Mouse (Mus musculus) MEL (cell line): ENCODE results near the gene Gzmn. TPM values are rescaled to one million over a fixed set of nuclear protein-coding genes. Genes with fewer than 3 reads are reported as not detected.
A peak's percentile ranks its signal among the peaks of the same experiment; 100 is the strongest.
"Not testable (repeated sequence)": the region's sequence is repeated elsewhere in the genome, so short reads cannot be mapped to it uniquely, and the experiment has no call there.

Source experiments
- DNase-seq: peaks from one replicate; pipeline ENCODE4 v3.0.0; 2011; ENCODE audit warnings: low read depth, low spot score
- H3K27ac ChIP-seq: 2 replicates; pipeline ENCODE4 v1.5.1; 2012; ENCODE audit warnings: low read depth, mild to moderate bottlenecking, control low read depth, low read length, moderate library complexity; ENCODE audit not compliant: control insufficient read depth
- H3K27me3 ChIP-seq, 2 experiments: fragments of 150-350 bp in 1 of 2; sonication (generic) in 1 of 2; 2 replicates each; pipeline ENCODE4 v1.6.1; 2012; ENCODE audit warnings: low read length in 2 of 2, mild to moderate bottlenecking in 2 of 2, improper control_type of control experiment in 1 of 2, moderate library complexity in 1 of 2; ENCODE audit not compliant: insufficient read depth in 2 of 2, control insufficient read depth in 1 of 2
- H3K36me3 ChIP-seq, 2 experiments: 2 replicates each; pipeline ENCODE4 v1.6.1; 2012 to 2014; ENCODE audit warnings: low read length in 2 of 2, improper control_type of control experiment in 1 of 2, inconsistent platforms in 1 of 2, mild to moderate bottlenecking in 1 of 2; ENCODE audit not compliant: insufficient read depth in 2 of 2, control insufficient read depth in 1 of 2
- H3K4me1 ChIP-seq, 2 experiments: fragments of 150-350 bp in 1 of 2; sonication (generic) in 1 of 2; 2 replicates each; pipeline ENCODE4 v1.6.1; 2012; ENCODE audit warnings: low read length in 2 of 2, improper control_type of control experiment in 1 of 2, mild to moderate bottlenecking in 1 of 2; ENCODE audit not compliant: insufficient read depth in 2 of 2, control insufficient read depth in 1 of 2
- H3K4me3 ChIP-seq, 2 experiments: fragments of 150-350 bp in 1 of 2; sonication (generic) in 1 of 2; 2 replicates each; pipeline ENCODE4 v1.5.1; 2012; ENCODE audit warnings: low read depth in 2 of 2, low read length in 2 of 2, mild to moderate bottlenecking in 2 of 2, moderate library complexity in 2 of 2, control low read depth in 1 of 2, improper control_type of control experiment in 1 of 2; ENCODE audit not compliant: control insufficient read depth in 1 of 2, insufficient read depth in 1 of 2
- H3K79me2 ChIP-seq: 2 replicates; pipeline ENCODE4 v1.6.1; 2012; ENCODE audit warnings: mild to moderate bottlenecking, low read length, moderate library complexity; ENCODE audit not compliant: control insufficient read depth, poor library complexity, insufficient read depth
- H3K9ac ChIP-seq: 2 replicates; pipeline ENCODE4 v1.6.1; 2012; ENCODE audit warnings: low read depth, mild to moderate bottlenecking, control low read depth, low read length, moderate library complexity; ENCODE audit not compliant: control insufficient read depth, poor library complexity, severe bottlenecking
- H3K9me3 ChIP-seq: fragments of 150-350 bp; sonication (generic); replicated peaks from 2 replicates; pipeline ENCODE4 v1.6.1; 2012; ENCODE audit warnings: mild to moderate bottlenecking, low read length, improper control_type of control experiment, moderate library complexity; ENCODE audit not compliant: insufficient read depth
- BHLHE40 ChIP-seq: IDR thresholded peaks from 2 replicates; pipeline ENCODE4 v1.6.1; 2012; ENCODE audit warnings: low read depth, mild to moderate bottlenecking, inconsistent platforms, low read length, improper control_type of control experiment, borderline replicate concordance
- CTCF ChIP-seq, 3 experiments: IDR thresholded peaks in 2 of 3; conservative IDR thresholded peaks in 1 of 3; 2 replicates each; pipeline ENCODE4 v1.5.1; 2011 to 2012; ENCODE audit warnings: low read length in 3 of 3, low read depth in 2 of 3, mild to moderate bottlenecking in 2 of 3, improper control_type of control experiment in 1 of 3, inconsistent platforms in 1 of 3, mixed read lengths in 1 of 3, moderate library complexity in 1 of 3; ENCODE audit not compliant: control insufficient read depth in 1 of 3, insufficient read depth in 1 of 3, poor library complexity in 1 of 3, severe bottlenecking in 1 of 3
- GABPA ChIP-seq: IDR thresholded peaks from 2 replicates; pipeline ENCODE4 v1.6.1; 2012; ENCODE audit warnings: low read depth, mild to moderate bottlenecking, inconsistent platforms, low read length, improper control_type of control experiment, moderate library complexity
- MAFK ChIP-seq: IDR thresholded peaks from 2 replicates; pipeline ENCODE4 v1.6.1; 2011; ENCODE audit warnings: low read depth, mild to moderate bottlenecking, low read length, improper control_type of control experiment, borderline replicate concordance
- MAZ ChIP-seq: IDR thresholded peaks from 2 replicates; pipeline ENCODE4 v1.6.1; 2012; ENCODE audit warnings: low read depth, mild to moderate bottlenecking, inconsistent platforms, low read length, improper control_type of control experiment
- POLR2AphosphoS2 ChIP-seq: IDR thresholded peaks from 2 replicates; pipeline ENCODE4 v1.6.1; 2011; ENCODE audit warnings: low read length, improper control_type of control experiment
- SMC3 ChIP-seq: IDR thresholded peaks from 2 replicates; pipeline ENCODE4 v1.6.1; 2011; ENCODE audit warnings: low read depth, low read length, improper control_type of control experiment
- TAL1 ChIP-seq: IDR thresholded peaks from 2 replicates; pipeline ENCODE4 v1.6.1; 2012; ENCODE audit warnings: mild to moderate bottlenecking, inconsistent platforms, low read length, moderate library complexity, mixed read lengths
- TBP ChIP-seq: IDR thresholded peaks from 2 replicates; pipeline ENCODE4 v1.8.0; 2011; ENCODE audit warnings: low read depth, low read length, improper control_type of control experiment
- USF1 ChIP-seq: IDR thresholded peaks from 2 replicates; pipeline ENCODE4 v1.6.1; 2014; ENCODE audit warnings: low read depth, mild to moderate bottlenecking, inconsistent platforms, low read length, improper control_type of control experiment, moderate library complexity
- ZKSCAN1 ChIP-seq: IDR thresholded peaks from 2 replicates; pipeline ENCODE4 v1.6.1; 2012; ENCODE audit warnings: low read depth, mild to moderate bottlenecking, inconsistent platforms, low read length, improper control_type of control experiment, moderate library complexity
- ZNF384 ChIP-seq: IDR thresholded peaks from 2 replicates; pipeline ENCODE4 v1.6.1; 2012; ENCODE audit warnings: low read depth, mild to moderate bottlenecking, inconsistent platforms, low read length, improper control_type of control experiment
- polyA plus RNA-seq, 2 experiments: library from polyadenylated mRNA; stranded (reverse) in 1 of 2; unstranded in 1 of 2; fragments of >175 nt in 1 of 2; fragments of >200 nt in 1 of 2; gene quantifications; 2 replicates each; pipeline versions ENCODE4 v1.2.1 to v1.2.4; 2012; ENCODE audit warnings: low replicate concordance in 2 of 2, low read depth in 1 of 2; ENCODE audit not compliant: insufficient read length in 2 of 2, insufficient read depth in 1 of 2, missing spikeins in 1 of 2
- total RNA-seq: library from RNA; depleted of rRNA; stranded (reverse); fragments of 300-350 nt; gene quantifications from 2 replicates; pipeline ENCODE4 v1.2.3, GENCODE M21; 2012

Gene Gzmn
- total and polyA plus RNA-seq, 3 experiments, result not detected

DNA sequence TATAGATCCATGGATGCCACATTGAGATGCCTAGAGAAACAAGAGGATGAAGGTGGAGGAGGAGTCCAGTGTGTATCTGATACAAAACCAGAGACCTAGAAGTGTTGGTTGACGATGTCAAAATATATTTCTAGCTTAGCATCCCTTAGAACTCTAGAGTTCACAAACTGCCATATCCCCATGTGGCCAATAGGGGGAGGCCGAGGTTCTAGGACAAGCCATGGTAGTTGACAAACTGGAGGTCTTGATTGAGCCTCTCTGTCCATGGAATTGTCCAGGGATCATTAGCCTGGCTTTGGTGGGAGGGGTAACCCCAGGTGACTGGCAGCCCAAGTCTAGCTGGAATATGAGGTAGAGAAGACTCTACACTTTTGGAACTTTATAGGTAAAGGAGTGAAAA, 19.1 kb downstream of the Gzmn start:
- Histone ChIP-seq H3K9me3 (no peaks in the 10 kb centered on the region), H3K4me1 (no peaks in the 10 kb centered on the region), H3K79me2 (no peaks in the 10 kb centered on the region), H3K4me3 (no peak overlapping the region), H3K27ac (no peak overlapping the region), H3K27me3 (peaks cover 0 to 3% of the 10 kb centered on the region in 2 experiments; a peak in 2 of 4 replicates), H3K9ac (no peak overlapping the region), H3K36me3 (no peaks in the 10 kb centered on the region)
- DNase-seq, result peak; percentile 29
- TF ChIP-seq ZKSCAN1 (no peak), USF1 (no peak), SMC3 (peak; percentile 25), CTCF (IDR thresholded peaks at IDR 0.05 in 2 of 3, conservative IDR thresholded peaks at IDR 0.05 in 1 of 3; ENCODE audit: control insufficient read depth in 1 of 3, insufficient read depth in 1 of 3, low read depth in 2 of 3, low read length in 3 of 3, poor library complexity in 1 of 3, severe bottlenecking in 1 of 3) (peak; percentile 55 to 65 (median 57)), MAFK (no peak), BHLHE40 (no peak), POLR2AphosphoS2 (no peak), TAL1 (no peak), MAZ (no peak), TBP (no peak)

DNA sequence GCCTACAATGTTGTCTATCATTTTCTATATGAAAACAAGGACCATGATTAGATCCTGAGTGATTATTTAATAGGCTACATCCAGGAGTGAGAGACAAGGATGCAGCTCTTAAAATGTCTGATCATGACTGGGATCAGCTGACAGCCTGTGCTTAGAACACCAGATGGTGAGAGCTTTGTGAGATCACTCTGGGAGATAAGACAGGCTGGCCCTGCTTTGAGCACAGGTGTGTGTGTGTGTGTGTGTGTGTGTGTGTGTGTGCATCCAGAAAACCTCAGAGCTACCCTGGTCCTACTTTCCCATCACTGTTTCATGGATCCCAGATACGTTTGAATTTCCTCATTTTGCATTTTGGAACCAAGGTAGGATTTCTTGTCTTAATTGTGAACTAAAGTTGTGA, 40.7 kb downstream of the Gzmn start:
- not testable (repeated sequence) for H3K4me1 ChIP-seq, H3K4me3 ChIP-seq, DNase-seq, H3K27me3 ChIP-seq, H3K36me3 ChIP-seq, H3K27ac ChIP-seq, H3K9me3 ChIP-seq, H3K79me2 ChIP-seq, H3K9ac ChIP-seq

DNA sequence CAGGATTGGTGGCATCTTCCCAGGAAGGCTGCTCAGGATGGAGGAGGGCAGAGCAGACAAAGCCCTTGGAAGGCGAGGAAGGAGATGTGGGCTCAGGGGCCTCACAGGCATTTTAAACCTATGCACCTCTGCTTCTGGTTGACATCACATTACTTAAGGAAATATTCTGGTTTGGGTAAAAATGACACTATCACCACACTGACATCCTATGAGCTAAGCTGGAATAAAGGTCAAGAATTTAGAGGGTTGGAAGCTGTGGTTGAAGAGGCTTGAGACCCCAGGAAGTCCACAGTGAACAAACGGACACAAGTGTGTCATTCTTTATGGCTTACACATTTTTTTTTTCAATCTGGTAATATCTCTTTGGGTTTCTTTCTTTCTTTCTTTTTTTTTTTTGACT, 41.9 kb downstream of the Gzmn start, which contains the start of gene Gzmd:
Gene Gzmd, minus strand, starts transcription at position 101 of the 400 bp plus-strand sequence.
- H3K27ac ChIP-seq, H3K9me3 ChIP-seq, H3K4me3 ChIP-seq, H3K9ac ChIP-seq, H3K27me3 ChIP-seq, DNase-seq, H3K79me2 ChIP-seq, H3K4me1 ChIP-seq, H3K36me3 ChIP-seq: not testable (repeated sequence)

DNA sequence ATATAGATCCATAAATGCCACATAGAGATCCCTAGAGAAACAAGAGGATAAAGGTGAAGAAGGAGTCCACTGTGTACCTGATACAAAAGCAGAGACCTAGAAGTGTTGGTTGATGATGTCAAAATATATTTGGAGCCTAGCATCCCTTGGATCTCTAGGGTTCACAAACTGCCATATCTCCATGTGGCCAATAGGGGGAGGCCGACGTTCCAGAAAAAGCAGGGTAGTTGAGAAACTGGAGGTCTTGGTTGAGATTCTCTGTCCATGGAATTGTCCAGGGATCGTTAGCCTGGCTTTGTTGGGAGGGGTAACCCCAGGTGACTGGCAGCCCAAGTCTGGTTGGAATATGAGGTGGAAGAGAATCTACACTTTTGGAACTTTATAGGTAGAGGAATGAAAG, 46.1 kb downstream of the Gzmn start:
- Histone ChIP-seq H3K4me3 (no peak overlapping the region), H3K27ac (no peak overlapping the region), H3K9ac (no peak overlapping the region), H3K79me2 (no peaks in the 10 kb centered on the region), H3K4me1 (no peaks in the 10 kb centered on the region), H3K36me3 (no peaks in the 10 kb centered on the region), H3K27me3 (no peaks in the 10 kb centered on the region; a peak in 2 of 4 replicates), H3K9me3 (no peaks in the 10 kb centered on the region)
- TF ChIP-seq CTCF (IDR thresholded peaks at IDR 0.05 in 2 of 3, conservative IDR thresholded peaks at IDR 0.05 in 1 of 3; ENCODE audit: control insufficient read depth in 1 of 3, insufficient read depth in 1 of 3, low read depth in 2 of 3, low read length in 3 of 3, poor library complexity in 1 of 3, severe bottlenecking in 1 of 3) (peak; percentile 32 to 69 (median 47)), GABPA (no peak), SMC3 (peak; percentile 9; the same call in 1 of the 2 replicates), ZNF384 (no peak)
- peak; percentile 14 for DNase-seq
